Mouse (Mus musculus) testis, adult 2 months (tissue): ENCODE data around the gene Usp47. TPM values are rescaled to one million over a fixed set of nuclear protein-coding genes. Genes with fewer than 3 reads are reported as not detected.

Experiments used
- H3K27ac ChIP-seq: fragments of 200-500 bp; 2 replicates; pipeline ENCODE4 v1.5.1; 2012; ENCODE audit warnings: low read depth, low read length; ENCODE audit not compliant: control insufficient read depth, insufficient read depth
- H3K27me3 ChIP-seq: fragments of 200-500 bp; 2 replicates; pipeline ENCODE4 v1.6.1; 2012; ENCODE audit warnings: mild to moderate bottlenecking, low read length, moderate library complexity; ENCODE audit not compliant: control insufficient read depth, insufficient read depth
- H3K36me3 ChIP-seq: fragments of 200-500 bp; 2 replicates; pipeline ENCODE4 v1.6.1; 2012; ENCODE audit warnings: mild to moderate bottlenecking, low read length; ENCODE audit not compliant: control insufficient read depth, insufficient read depth
- H3K4me1 ChIP-seq: fragments of 200-500 bp; 2 replicates; pipeline ENCODE4 v1.6.1; 2012; ENCODE audit warnings: low read length; ENCODE audit not compliant: control insufficient read depth, insufficient read depth
- H3K4me3 ChIP-seq: fragments of 200-500 bp; 2 replicates; pipeline ENCODE4 v1.5.1; 2012; ENCODE audit warnings: low read depth, mild to moderate bottlenecking, low read length, moderate library complexity, mixed read lengths; ENCODE audit not compliant: control insufficient read depth
- CTCF ChIP-seq: fragments of 200-500 bp; IDR thresholded peaks from 2 replicates; pipeline ENCODE4 v1.5.1; 2012; ENCODE audit warnings: low read depth, mild to moderate bottlenecking, inconsistent platforms, low read length, moderate library complexity; ENCODE audit not compliant: control insufficient read depth, insufficient read depth, insufficient replicate concordance
- POLR2A ChIP-seq: fragments of 200-500 bp; IDR thresholded peaks from 2 replicates; pipeline ENCODE4 v1.6.1; 2012; ENCODE audit warnings: low read depth, mild to moderate bottlenecking, inconsistent platforms, low read length, moderate library complexity; ENCODE audit not compliant: control insufficient read depth
- polyA plus RNA-seq: library from polyadenylated mRNA; depleted of rRNA; stranded (reverse); fragments of >200 nt; gene quantifications from 2 replicates; pipeline ENCODE4 v1.2.3, GENCODE M21; 2012

Usp47 gene
- polyA plus RNA-seq, 1 experiment, result 68.3 TPM

DNA sequence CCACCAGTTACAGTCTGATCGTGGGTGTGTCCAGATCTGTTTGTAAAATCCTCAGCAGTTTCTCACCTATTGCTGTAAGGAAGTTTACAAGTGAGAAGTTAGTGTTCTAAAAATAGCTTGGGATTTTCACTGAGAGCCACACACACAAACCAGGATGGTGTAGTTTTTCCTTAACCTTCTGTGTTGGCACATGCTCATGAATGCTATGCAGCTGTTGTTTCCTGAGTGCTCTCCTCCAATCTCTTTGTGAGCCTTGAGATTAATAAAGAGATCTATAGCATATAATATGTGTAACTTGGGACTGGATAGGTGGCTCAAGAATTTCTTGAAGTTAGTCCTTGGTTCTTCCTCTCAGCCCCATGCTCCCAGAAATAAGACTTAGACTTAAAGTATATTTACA lies 13.3 kb downstream of the Usp47 start:
- H3K36me3 ChIP-seq, result no peaks in the 10 kb centered on the region; the same call in 1 of the 2 replicates
- H3K4me3 ChIP-seq, result no peak overlapping the region
- no peak overlapping the region for H3K27ac ChIP-seq
- no peak for TF ChIP-seq CTCF
- no peaks in the 10 kb centered on the region for H3K4me1 ChIP-seq
- H3K27me3 ChIP-seq, result no peaks in the 10 kb centered on the region

DNA sequence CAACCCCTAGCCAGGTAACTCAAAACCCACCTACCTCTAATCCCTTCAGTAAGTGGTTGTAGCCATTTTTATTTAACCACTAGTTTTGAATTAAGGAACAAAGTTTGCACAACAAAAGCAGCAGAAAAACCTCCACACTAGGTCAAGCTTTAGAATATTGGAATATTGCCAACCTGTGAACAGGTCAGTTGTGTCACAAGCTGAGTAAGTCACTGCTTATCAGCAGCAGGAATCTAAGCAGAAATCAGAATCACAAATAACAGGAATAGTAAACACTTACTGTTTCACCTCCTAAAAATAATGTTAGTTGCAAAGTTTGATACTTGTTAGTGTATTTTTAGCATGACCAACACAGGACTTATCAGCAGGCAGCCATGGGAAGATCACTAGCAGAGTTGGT lies 17.0 kb downstream of the Usp47 start:
- H3K27ac ChIP-seq, result no peak overlapping the region
- no peak overlapping the region for H3K4me3 ChIP-seq
- TF ChIP-seq CTCF (no peak), POLR2A (no peak)
- no peaks in the 10 kb centered on the region for H3K27me3 ChIP-seq
- no peaks in the 10 kb centered on the region for H3K36me3 ChIP-seq
- no peaks in the 10 kb centered on the region for H3K4me1 ChIP-seq

DNA sequence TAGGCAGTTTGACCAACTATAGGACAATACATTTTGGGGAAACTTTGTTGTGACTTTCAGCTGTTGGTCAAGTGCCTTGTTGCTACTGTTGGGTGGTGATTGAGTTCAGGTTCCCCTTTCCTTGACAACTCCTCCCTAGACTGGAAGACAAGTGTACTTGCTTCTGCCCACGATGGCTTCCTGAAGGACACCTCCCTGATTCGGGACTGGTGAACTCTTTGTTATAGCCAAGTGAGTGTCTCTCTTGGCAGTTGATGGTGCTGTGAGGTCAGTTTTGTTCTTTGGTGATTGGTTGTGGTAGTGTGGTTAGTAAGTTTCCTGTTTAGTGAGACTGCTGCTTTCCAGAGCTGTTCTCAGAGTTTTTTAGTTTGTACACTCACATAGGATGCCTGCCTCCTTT lies 19.5 kb downstream of the Usp47 start:
- H3K4me3 ChIP-seq, result no peak overlapping the region
- no peak overlapping the region for H3K27ac ChIP-seq
- no peaks in the 10 kb centered on the region for H3K36me3 ChIP-seq
- no peak for TF ChIP-seq POLR2A
- TF ChIP-seq CTCF, result no peak
- H3K4me1 ChIP-seq, result no peaks in the 10 kb centered on the region
- no peaks in the 10 kb centered on the region for H3K27me3 ChIP-seq

DNA sequence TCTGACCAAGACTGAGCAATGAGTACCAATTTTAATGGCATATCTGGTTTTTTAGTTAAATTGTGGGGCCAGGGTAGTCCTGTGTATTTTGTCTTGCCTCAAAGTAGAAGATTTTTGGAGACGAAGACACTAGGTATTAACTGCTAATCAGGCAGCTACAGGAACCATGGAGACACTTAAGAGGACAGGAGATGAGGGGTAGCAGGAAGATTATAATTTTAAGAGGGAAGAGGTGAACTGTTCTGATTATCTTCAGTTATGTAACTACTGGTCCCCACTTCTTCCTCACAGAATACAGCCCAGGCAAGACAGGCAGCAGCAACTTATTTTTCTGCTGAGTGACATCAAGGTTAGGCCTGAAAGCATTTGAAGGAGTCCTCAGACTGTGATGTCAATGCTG lies 21.9 kb downstream of the Usp47 start:
- TF ChIP-seq POLR2A (no peak), CTCF (no peak)
- H3K4me3 ChIP-seq, result no peak overlapping the region
- no peaks in the 10 kb centered on the region for H3K4me1 ChIP-seq
- H3K27ac ChIP-seq, result no peak overlapping the region
- H3K36me3 ChIP-seq, result no peaks in the 10 kb centered on the region; the same call in 1 of the 2 replicates
- no peaks in the 10 kb centered on the region for H3K27me3 ChIP-seq

DNA sequence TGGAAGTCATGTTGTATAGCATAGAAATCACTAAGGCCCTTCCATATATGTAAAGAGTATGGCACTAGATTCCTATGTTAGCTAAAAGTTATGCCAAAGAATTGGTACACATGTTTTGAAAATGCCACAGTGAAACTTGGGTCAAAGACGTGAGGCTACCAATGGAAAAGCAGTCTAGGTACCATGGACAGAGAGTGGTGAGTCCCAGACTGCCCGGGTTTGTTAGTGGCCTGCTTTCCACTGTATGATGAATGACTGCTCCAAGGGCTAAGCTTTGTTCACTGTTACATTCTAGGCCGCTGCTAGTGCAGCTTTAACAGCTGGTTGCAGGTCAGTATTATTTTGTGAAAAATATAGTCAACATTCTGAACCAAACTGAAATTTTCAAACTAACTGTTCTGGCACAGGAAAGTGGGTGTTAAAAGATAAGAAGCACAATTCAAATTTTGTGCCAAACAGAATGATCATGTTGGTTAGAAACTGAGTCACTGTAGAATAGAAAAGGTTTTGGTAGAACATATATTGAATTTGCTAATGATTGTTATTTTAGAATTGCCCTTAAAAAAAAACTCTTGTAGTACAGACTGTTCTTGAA lies 22.6 kb downstream of the Usp47 start:
- TF ChIP-seq POLR2A, result no peak
- no peak for TF ChIP-seq CTCF
- no peak overlapping the region for H3K4me3 ChIP-seq
- no peaks in the 10 kb centered on the region for H3K4me1 ChIP-seq
- no peak overlapping the region for H3K27ac ChIP-seq
- H3K27me3 ChIP-seq, result no peaks in the 10 kb centered on the region
- H3K36me3 ChIP-seq, result no peaks in the 10 kb centered on the region; the same call in 1 of the 2 replicates

GRCm38 (mm10) chr7:112048643-112049042 lies 25.3 kb downstream of the Usp47 start:
- TF ChIP-seq CTCF, result no peak
- TF ChIP-seq POLR2A, result no peak

DNA sequence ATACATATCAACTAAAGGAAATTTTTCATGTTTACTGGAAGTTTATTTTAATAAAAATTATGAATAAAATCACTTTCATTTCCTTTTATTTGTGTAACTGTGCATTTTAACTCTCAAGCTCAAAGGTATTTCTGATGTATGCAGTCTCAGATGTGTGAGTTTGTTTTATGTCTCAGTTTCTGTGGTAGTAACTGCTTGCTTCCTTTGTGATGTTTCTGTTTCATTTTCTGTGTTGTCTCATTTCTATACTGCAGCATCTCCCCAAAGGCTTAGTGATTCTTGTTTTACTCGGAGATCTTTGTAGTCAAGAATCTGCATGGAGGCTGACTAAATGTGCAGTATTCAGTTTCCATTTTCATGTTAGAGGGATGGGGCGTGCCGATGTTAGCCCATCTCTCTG lies 30.4 kb downstream of the Usp47 start:
- Histone ChIP-seq H3K27ac (no peak overlapping the region), H3K4me3 (no peak overlapping the region), H3K4me1 (no peaks in the 10 kb centered on the region), H3K36me3 (peaks cover 2% of the 10 kb centered on the region), H3K27me3 (no peaks in the 10 kb centered on the region)
- TF ChIP-seq POLR2A, result no peak
- TF ChIP-seq CTCF, result no peak

More at GRCm38 (mm10) chr7:112048643-112049042, 25.3 kb downstream of the Usp47 start:
- no peaks in the 10 kb centered on the region; the same call in 1 of the 2 replicates for H3K36me3 ChIP-seq
- no peak overlapping the region for H3K4me3 ChIP-seq
- no peaks in the 10 kb centered on the region for H3K27me3 ChIP-seq
- no peaks in the 10 kb centered on the region for H3K4me1 ChIP-seq
- H3K27ac ChIP-seq, result no peak overlapping the region
